Mouse (Mus musculus) small intestine, adult 2 months (tissue): ENCODE results near the gene Ilkap. TPM values are rescaled to one million over a fixed set of nuclear protein-coding genes. Genes with fewer than 3 reads are reported as not detected.
A peak's percentile ranks its signal among the peaks of the same experiment; 100 is the strongest.

Experiments
- H3K27ac ChIP-seq: fragments of 200-500 bp; 2 replicates; pipeline ENCODE4 v1.5.1; 2012; ENCODE audit warnings: low read depth, low read length, control low read depth, inconsistent platforms; ENCODE audit not compliant: insufficient read depth
- H3K27me3 ChIP-seq: fragments of 200-500 bp; 2 replicates; pipeline ENCODE4 v1.6.1; 2012; ENCODE audit warnings: mild to moderate bottlenecking, moderate library complexity, low read length, inconsistent platforms; ENCODE audit not compliant: control insufficient read depth, insufficient read depth
- H3K36me3 ChIP-seq: fragments of 200-500 bp; 2 replicates; pipeline ENCODE4 v1.6.1; 2012; ENCODE audit warnings: mild to moderate bottlenecking, low read length, control low read depth, inconsistent platforms; ENCODE audit not compliant: control insufficient read depth, insufficient read depth
- H3K4me1 ChIP-seq: fragments of 200-500 bp; 2 replicates; pipeline ENCODE4 v1.6.1; 2012; ENCODE audit warnings: low read length, inconsistent platforms, mixed read lengths; ENCODE audit not compliant: control insufficient read depth, insufficient read depth, insufficient read length
- H3K4me3 ChIP-seq: fragments of 200-500 bp; 2 replicates; pipeline ENCODE4 v1.5.1; 2012; ENCODE audit warnings: low read depth, mild to moderate bottlenecking, control low read depth, inconsistent platforms, low read length, moderate library complexity
- CTCF ChIP-seq: fragments of 200-500 bp; IDR thresholded peaks from 2 replicates; pipeline ENCODE4 v1.5.1; 2012; ENCODE audit warnings: low read depth, mild to moderate bottlenecking, control low read depth, inconsistent platforms, low read length, moderate library complexity, mixed read lengths; ENCODE audit not compliant: insufficient replicate concordance, insufficient read length; ENCODE audit errors: extremely low read depth
- POLR2A ChIP-seq: fragments of 200-500 bp; IDR thresholded peaks from 2 replicates; pipeline ENCODE4 v1.6.1; 2012; ENCODE audit warnings: low read depth, mild to moderate bottlenecking, control low read depth, inconsistent platforms, low read length, moderate library complexity
- WGBS: fragments of 180-500 bp; shearing (Covaris S2); methylation state at CpG from one replicate; pipeline ENCODE4 v1.1.7; 2018; 5-methylcytosine and 5-hydroxymethylcytosine counted together
- polyA plus RNA-seq: library from polyadenylated mRNA; depleted of rRNA; stranded (reverse); fragments of >200 nt; gene quantifications from 2 replicates; pipeline ENCODE4 v1.2.3, GENCODE M21; 2012

Gene Ilkap
- polyA plus RNA-seq, 1 experiment = 34.6 TPM

- H3K27ac ChIP-seq = no peak overlapping the region
- TF ChIP-seq CTCF = no peak
- no peak for TF ChIP-seq POLR2A
- 87% methylated on average over 4 of the region's 4 CpGs for WGBS
Measured at GRCm38 (mm10) chr1:91414903-91415302, 16.3 kb upstream of the Ilkap start.

GRCm38 (mm10) chr1:91413898-91414594 lies 15.4 kb upstream of the Ilkap start, which contains the start of gene Hes6:
Gene Hes6, minus strand, starts transcription at chr1:91414038.
- Histone ChIP-seq H3K27me3 (no peaks in the 10 kb centered on the region), H3K4me3 (peak within 1 kb of the TSS; percentile 87), H3K4me1 (peaks cover 11% of the 10 kb centered on the region), H3K36me3 (peaks cover 18% of the 10 kb centered on the region), H3K27ac (peak within 1 kb of the TSS; percentile 87)
- no peak for TF ChIP-seq CTCF
- TF ChIP-seq POLR2A = peak; percentile 33; the same call in 1 of the 2 replicates
- under 1% methylated on average over 39 of the region's 39 CpGs for WGBS

More at GRCm38 (mm10) chr1:91414903-91415302, 16.3 kb upstream of the Ilkap start:
- no peak overlapping the region for H3K4me3 ChIP-seq
- peaks cover 25% of the 10 kb centered on the region for H3K36me3 ChIP-seq
- H3K4me1 ChIP-seq = peaks cover 11% of the 10 kb centered on the region
- H3K27me3 ChIP-seq = no peaks in the 10 kb centered on the region

GRCm38 (mm10) chr1:91413536-91413897 lies 14.9 kb upstream of the Ilkap start:
- Histone ChIP-seq H3K27ac (peak overlapping the region; percentile 87), H3K4me1 (peaks cover 11% of the 10 kb centered on the region), H3K36me3 (peaks cover 17% of the 10 kb centered on the region), H3K27me3 (no peaks in the 10 kb centered on the region), H3K4me3 (peak overlapping the region; percentile 87)
- under 1% methylated on average over 14 of the region's 14 CpGs for WGBS
- TF ChIP-seq POLR2A (no peak), CTCF (no peak)

GRCm38 (mm10) chr1:91413030-91413506 lies 14.5 kb upstream of the Ilkap start:
- Histone ChIP-seq H3K4me3 (peak overlapping the region; percentile 87), H3K27me3 (no peaks in the 10 kb centered on the region), H3K27ac (peak overlapping the region; percentile 87), H3K4me1 (peaks cover 11% of the 10 kb centered on the region), H3K36me3 (peaks cover 14% of the 10 kb centered on the region)
- TF ChIP-seq CTCF (no peak), POLR2A (peak; percentile 85)
- under 1% methylated on average over 34 of the region's 34 CpGs for WGBS

- Histone ChIP-seq H3K27ac (peak overlapping the region; percentile 14; the same call in 1 of the 2 replicates), H3K27me3 (no peaks in the 10 kb centered on the region), H3K36me3 (peaks cover 10% of the 10 kb centered on the region), H3K4me3 (peak overlapping the region; percentile 87), H3K4me1 (peaks cover 11% of the 10 kb centered on the region)
- TF ChIP-seq POLR2A (no peak), CTCF (no peak)
- WGBS = 3% methylated on average over 65 of the region's 65 CpGs
Measured at GRCm38 (mm10) chr1:91412286-91413029, 13.8 kb upstream of the Ilkap start.

GRCm38 (mm10) chr1:91411631-91412285 lies 13.1 kb upstream of the Ilkap start:
- Histone ChIP-seq H3K27me3 (no peaks in the 10 kb centered on the region), H3K4me1 (peaks cover 11% of the 10 kb centered on the region), H3K4me3 (peak overlapping the region; percentile 87), H3K36me3 (peaks cover 3% of the 10 kb centered on the region; the same call in 1 of the 2 replicates), H3K27ac (no peak overlapping the region)
- TF ChIP-seq CTCF (no peak), POLR2A (no peak)
- 65% methylated on average over 8 of the region's 8 CpGs for WGBS

- WGBS = 79% methylated on average over 4 of the region's 4 CpGs
- no peak overlapping the region for H3K27ac ChIP-seq
- H3K4me3 ChIP-seq = no peak overlapping the region
- peaks cover 7% of the 10 kb centered on the region for H3K4me1 ChIP-seq
- H3K27me3 ChIP-seq = no peaks in the 10 kb centered on the region
- TF ChIP-seq POLR2A (no peak), CTCF (no peak)
- H3K36me3 ChIP-seq = no peaks in the 10 kb centered on the region
Measured at GRCm38 (mm10) chr1:91407819-91408218, 9.2 kb upstream of the Ilkap start.
